Mouse (Mus musculus) stomach, postnatal 0 days (tissue): Measurements from ENCODE around the gene Brd7. TPM values are rescaled to one million over a fixed set of nuclear protein-coding genes. Genes with fewer than 3 reads are reported as not detected.

Experiments
- ATAC-seq: fragments of 200-750 bp; cut with Nextera tagmentation; 2 replicates; pipeline ENCODE4 v1.8.0; 2017; ENCODE audit not compliant: low FRiP score, low TSS enrichment
- DNase-seq: peaks from one replicate; pipeline ENCODE4 v3.0.0-alpha.2; 2016; ENCODE audit warnings: low spot score
- H3K27ac ChIP-seq: fragments of 300-500 bp; sonication (generic); replicated peaks from 2 replicates; pipeline ENCODE4 v1.5.1; 2014; ENCODE audit warnings: mild to moderate bottlenecking, control low read depth
- H3K27me3 ChIP-seq: fragments of 300-500 bp; sonication (generic); 2 replicates; pipeline ENCODE4 v1.6.1; 2014; ENCODE audit warnings: low read length; ENCODE audit not compliant: control insufficient read depth, insufficient read depth
- H3K36me3 ChIP-seq: fragments of 300-500 bp; sonication (generic); 2 replicates; pipeline ENCODE4 v1.6.1; 2014; ENCODE audit warnings: low read length, mixed read lengths; ENCODE audit not compliant: control insufficient read depth, insufficient read depth
- H3K4me1 ChIP-seq: fragments of 300-500 bp; sonication (generic); replicated peaks from 2 replicates; pipeline ENCODE4 v1.6.1; 2014; ENCODE audit warnings: antibody characterized with exemption; ENCODE audit not compliant: control insufficient read depth, insufficient read depth
- H3K4me2 ChIP-seq: fragments of 300-500 bp; sonication (generic); replicated peaks from 2 replicates; pipeline ENCODE4 v1.6.1; 2014; ENCODE audit warnings: low read depth, mild to moderate bottlenecking, control low read depth, moderate library complexity
- H3K4me3 ChIP-seq: fragments of 300-500 bp; sonication (generic); 2 replicates; pipeline ENCODE4 v1.5.1; 2014; ENCODE audit warnings: low read depth, low read length, control low read depth
- H3K9ac ChIP-seq: fragments of 300-500 bp; sonication (generic); 2 replicates; pipeline ENCODE4 v1.6.1; 2014; ENCODE audit warnings: mild to moderate bottlenecking, low read length, control low read depth, mixed read lengths
- H3K9me3 ChIP-seq: fragments of 300-500 bp; sonication (generic); 2 replicates; pipeline ENCODE4 v1.6.1; 2016; ENCODE audit warnings: low read length; ENCODE audit not compliant: control insufficient read depth
- CTCF ChIP-seq: IDR thresholded peaks from 2 replicates; pipeline ENCODE4 v1.5.1; 2016; ENCODE audit warnings: antibody characterized with exemption, low read depth, mild to moderate bottlenecking, moderate library complexity
- EP300 ChIP-seq: optimal IDR thresholded peaks from 2 replicates; pipeline ENCODE3; 2016; ENCODE audit warnings: antibody characterized with exemption
- WGBS: fragments of 180-500 bp; shearing (Covaris S2); extraction: QIAGEN DNeasy Blood & Tissue Kit; methylation state at CpG from one replicate; pipeline ENCODE4 v1.1.7; 2014; 5-methylcytosine and 5-hydroxymethylcytosine counted together
- polyA plus RNA-seq: library from polyadenylated mRNA; unstranded; fragments of >200 nt; fragmentation: Nextera tagmentation; extraction: Ambion mirVana; gene quantifications from 2 replicates; pipeline ENCODE4 v1.2.1, GENCODE M21; 2015

The Brd7 gene
- polyA plus RNA-seq, 1 experiment from 2014 or later: 42.5 TPM

GRCm38 (mm10) chr8:88289901-88290300 lies 72.1 kb downstream of the Brd7 start:
- 69% methylated on average over 1 of the region's 1 CpGs for WGBS
- DNase-seq: no peak
- no peak overlapping the region for H3K27ac ChIP-seq
- H3K9me3 ChIP-seq: no peaks in the 10 kb centered on the region
- no peaks in the 10 kb centered on the region for H3K36me3 ChIP-seq
- H3K4me2 ChIP-seq: no peak overlapping the region
- no peak overlapping the region for H3K9ac ChIP-seq
- H3K4me1 ChIP-seq: no peaks in the 10 kb centered on the region
- no peak for ATAC-seq
- peak; percentile 6; the same call in 1 of the 2 replicates for TF ChIP-seq CTCF
- TF ChIP-seq EP300: no peak
- no peak overlapping the region for H3K4me3 ChIP-seq
- no peaks in the 10 kb centered on the region for H3K27me3 ChIP-seq

GRCm38 (mm10) chr8:88288622-88289242 lies 73.3 kb downstream of the Brd7 start:
- ATAC-seq: peak; percentile 26; the same call in 1 of the 2 replicates
- DNase-seq: no peak
- Histone ChIP-seq H3K4me2 (no peak overlapping the region), H3K4me3 (no peak overlapping the region), H3K9me3 (no peaks in the 10 kb centered on the region), H3K36me3 (no peaks in the 10 kb centered on the region), H3K4me1 (no peaks in the 10 kb centered on the region), H3K27me3 (no peaks in the 10 kb centered on the region), H3K9ac (no peak overlapping the region), H3K27ac (peak overlapping the region; percentile 40; the same call in 1 of the 2 replicates)
- 53% methylated on average over 12 of the region's 12 CpGs for WGBS
- TF ChIP-seq CTCF (no peak), EP300 (no peak)

GRCm38 (mm10) chr8:88286421-88286960 lies 75.5 kb downstream of the Brd7 start:
- H3K9me3 ChIP-seq: no peaks in the 10 kb centered on the region
- DNase-seq (no peak), ATAC-seq (no peak)
- no peak overlapping the region for H3K4me2 ChIP-seq
- TF ChIP-seq EP300 (no peak), CTCF (no peak)
- H3K27ac ChIP-seq: no peak overlapping the region
- no peak overlapping the region for H3K4me3 ChIP-seq
- no peaks in the 10 kb centered on the region for H3K36me3 ChIP-seq
- H3K9ac ChIP-seq: no peak overlapping the region
- H3K27me3 ChIP-seq: no peaks in the 10 kb centered on the region
- H3K4me1 ChIP-seq: no peaks in the 10 kb centered on the region; the same call in 1 of the 2 replicates
- 78% methylated on average over 14 of the region's 14 CpGs for WGBS

- H3K27me3 ChIP-seq: no peaks in the 10 kb centered on the region
- 79% methylated on average over 6 of the region's 8 CpGs for WGBS
- H3K27ac ChIP-seq: no peak overlapping the region
- H3K9ac ChIP-seq: no peak overlapping the region
- ATAC-seq: no peak
- no peaks in the 10 kb centered on the region for H3K9me3 ChIP-seq
- H3K4me2 ChIP-seq: no peak overlapping the region
- no peaks in the 10 kb centered on the region; the same call in 1 of the 2 replicates for H3K4me1 ChIP-seq
- no peak for DNase-seq
- no peak for TF ChIP-seq EP300
- peak; percentile 43 for TF ChIP-seq CTCF
- H3K36me3 ChIP-seq: no peaks in the 10 kb centered on the region
- H3K4me3 ChIP-seq: no peak overlapping the region
These were observed 76.3 kb downstream of the Brd7 start for GRCm38 (mm10) chr8:88285469-88286356.

GRCm38 (mm10) chr8:88284738-88285137 lies 77.3 kb downstream of the Brd7 start:
- TF ChIP-seq CTCF (no peak), EP300 (no peak)
- no peak for DNase-seq
- H3K4me2 ChIP-seq: no peak overlapping the region
- no peaks in the 10 kb centered on the region for H3K36me3 ChIP-seq
- H3K4me3 ChIP-seq: no peak overlapping the region
- no peaks in the 10 kb centered on the region for H3K9me3 ChIP-seq
- H3K4me1 ChIP-seq: no peaks in the 10 kb centered on the region; the same call in 1 of the 2 replicates
- ATAC-seq: 0 out of 2 replicates have a peak, but pooled peaks have one; percentile 22
- WGBS: 44% methylated on average over 7 of the region's 7 CpGs
- no peak overlapping the region for H3K9ac ChIP-seq
- H3K27ac ChIP-seq: no peak overlapping the region
- H3K27me3 ChIP-seq: no peaks in the 10 kb centered on the region
